10 mouse cellular contexts compared by ENCODE assay signal in genomic region chr17:82016391-82016790, GRCm38 (mm10).
"Had no signal": no experiment of that assay in that cellular context is flagged by ENCODE, and none has a peak within 500 bp of the region (broad histone marks: within the 10 kb centered on the region; RNA-seq: fewer than 3 reads in every experiment).

No protein-coding gene starts in this region.

- DNase-seq: kidney, adult 11 months; kidney, adult 8-10 months; kidney, postnatal 10 days; kidney, postnatal 36 days; liver; lung, adult 2 months; thymus, postnatal 25 days had no signal

- ATAC-seq: liver, embryonic 12.5 days; midbrain, embryonic 13.5 days; midbrain, embryonic 16.5 days had no signal
